Mouse (Mus musculus) left cerebral cortex, postnatal 14 days (tissue): ENCODE measurements at regions not wholly inside any gene's neighbourhood (a gene's known extent, or its start where the extent isn't known, plus 50 kb on each side); places are given as distances from the start of the nearest gene placed in this dataset.

Experiments
- DNase-seq, 2 experiments: peaks; one replicate each; pipeline ENCODE4 v3.0.0; 2021 to 2022; ENCODE audit warnings: low spot score in 2 of 2, mixed read lengths in 1 of 2
- intact Hi-C: fragments of 180-260 bp; cut with DNase I; formaldehyde crosslinking; loops from one replicate; pipeline ENCODE4 v1.15.1; 2025

DNA sequence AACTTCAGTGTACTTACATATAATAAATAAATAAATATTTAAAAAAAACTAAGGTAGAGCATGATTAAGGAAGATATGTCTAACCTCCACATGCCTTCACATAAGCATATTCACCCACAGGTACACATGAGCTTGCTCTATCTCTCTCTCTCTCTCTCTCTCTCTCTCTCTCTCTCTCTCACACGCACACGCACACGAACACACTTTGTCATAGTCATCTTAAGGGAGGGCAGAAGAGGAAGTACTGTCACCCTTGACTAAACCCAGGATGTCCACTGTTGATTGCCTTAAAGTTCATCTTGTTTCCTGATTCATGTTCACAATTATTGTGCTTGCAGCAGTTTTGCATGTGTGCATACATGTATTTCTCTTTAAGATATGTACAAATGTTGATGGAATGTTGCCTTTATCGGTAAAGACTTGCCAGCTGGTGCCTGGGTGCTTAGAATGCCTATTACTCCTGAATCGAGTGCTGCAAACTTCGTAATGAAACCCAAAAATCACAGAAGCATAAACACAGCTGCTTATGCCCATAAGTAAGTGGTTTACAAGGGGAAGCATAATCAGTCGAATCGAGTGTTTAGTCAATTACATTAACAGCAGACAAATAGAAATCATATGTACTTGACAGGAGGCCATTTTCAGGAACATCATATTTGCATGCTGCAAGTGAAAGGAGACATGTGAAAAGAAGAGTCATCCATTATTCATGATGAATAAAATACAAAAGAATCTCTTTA, 84.3 kb downstream of the Tmem168 start:
- DNase-seq = no peak
- intact Hi-C loops = no loop called here

- intact Hi-C loops = no loop called here
- no peak for DNase-seq
Measured at GRCm38 (mm10) chr6:13514126-13514525, 93.8 kb downstream of the Tmem168 start.

DNA sequence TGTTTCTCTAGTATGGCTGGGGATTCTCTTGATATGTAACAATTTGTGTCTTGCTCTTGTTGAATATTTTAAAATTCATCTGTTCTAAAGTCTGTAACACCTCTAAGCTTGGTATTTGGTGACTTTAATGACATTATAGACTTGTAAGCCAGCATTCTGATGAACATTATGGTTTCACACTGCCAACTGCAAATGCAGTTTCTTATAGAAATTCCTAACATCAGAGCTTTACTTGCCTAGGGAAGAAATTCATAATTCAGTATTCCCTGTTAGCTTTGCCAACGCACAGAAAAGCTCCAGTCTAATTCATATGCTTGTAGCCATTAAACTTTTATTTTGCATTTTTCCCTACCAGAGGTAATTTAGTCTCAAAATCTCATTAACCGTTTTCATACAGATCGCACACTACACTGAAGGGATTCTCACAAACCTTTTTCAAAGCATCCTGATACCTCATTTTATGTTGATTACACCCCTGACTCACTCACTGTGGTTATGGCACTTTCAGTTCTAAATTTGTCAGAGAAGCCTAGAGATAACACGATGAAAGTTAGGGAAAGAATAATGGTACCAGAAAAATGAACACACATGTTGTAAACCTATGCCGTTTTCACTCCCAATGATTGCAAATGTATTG, 131.3 kb downstream of the Tmem168 start:
- intact Hi-C loops = no loop called here
- DNase-seq = peak in 1 of 2 experiments; percentile 6

DNA sequence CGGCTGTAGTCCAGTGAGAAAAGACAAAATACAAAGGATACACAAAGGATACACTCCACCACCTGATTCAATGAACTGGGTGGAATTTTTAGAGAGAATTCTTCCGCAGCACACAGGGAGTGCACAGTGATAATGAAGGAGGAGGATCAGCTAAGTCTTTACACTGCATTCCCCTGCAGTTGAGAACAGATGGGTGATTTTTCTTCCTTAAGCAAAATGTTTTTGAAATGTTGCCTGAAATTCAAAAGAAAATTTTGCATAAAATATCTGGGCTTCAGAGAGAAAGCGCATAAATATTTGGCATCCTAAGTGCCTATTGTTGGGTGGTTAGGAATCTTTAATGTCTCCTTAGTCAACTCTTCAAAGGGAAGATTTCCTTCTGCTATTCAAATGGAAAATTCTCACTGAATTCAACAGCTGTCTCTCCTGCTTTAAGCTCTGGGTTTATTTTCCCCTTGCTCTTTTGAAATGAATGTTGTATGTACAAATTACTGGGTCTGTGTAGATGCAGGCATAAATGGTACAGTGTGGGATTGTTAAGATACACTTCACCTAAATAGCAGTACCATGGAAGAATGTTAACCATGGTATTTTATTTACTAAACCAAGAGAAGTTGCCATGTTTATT, 158.6 kb downstream of the Tmem168 start:
- peak; percentile 4 to 8 for DNase-seq
- intact Hi-C loops = no loop called here

DNA sequence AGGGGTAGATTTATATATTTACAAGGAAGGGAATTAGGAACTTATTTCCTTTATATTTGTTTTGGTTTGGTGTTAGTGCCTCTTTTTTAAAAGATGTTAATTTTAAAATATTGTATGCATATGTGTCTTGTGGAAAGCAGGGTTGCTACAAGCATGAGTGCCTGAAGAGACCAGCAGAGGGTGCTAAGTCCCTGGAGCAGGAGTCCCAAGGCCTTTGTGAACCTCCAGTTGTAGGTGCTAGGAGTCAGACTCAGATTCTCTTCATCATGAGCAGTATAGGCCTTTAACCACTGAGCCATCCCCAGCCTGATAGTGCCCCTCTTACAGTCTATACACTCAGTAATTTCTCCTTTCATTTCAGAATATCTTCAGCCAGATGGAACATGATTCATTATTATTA, 189.0 kb upstream of the Vwde start:
- intact Hi-C loops = no loop called here
- DNase-seq = peak in 1 of 2 experiments; percentile 13

DNA sequence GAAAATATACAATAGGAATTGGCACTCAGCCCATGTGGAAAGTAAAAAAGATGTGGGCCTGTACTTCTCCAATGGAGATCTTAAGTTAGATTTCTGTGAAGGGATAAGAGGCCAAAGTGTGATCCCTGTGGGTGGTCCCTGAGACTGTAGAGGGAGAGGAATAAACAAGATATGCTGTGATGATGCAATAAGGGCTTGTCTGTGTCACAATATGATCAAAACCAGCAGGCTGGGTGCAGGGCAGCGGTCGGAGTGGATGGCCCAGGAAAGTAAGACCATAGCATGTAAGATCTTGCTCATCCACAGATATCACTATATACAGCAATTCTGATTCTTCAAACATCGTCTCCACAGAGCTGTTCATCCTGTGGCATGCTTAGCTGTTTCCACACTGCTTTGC, 188.3 kb upstream of the Vwde start:
- intact Hi-C loops = no loop called here
- DNase-seq = no peak

GRCm38 (mm10) chr6:13384469-13384868, 159.7 kb upstream of the Vwde start:
- no peak for DNase-seq
- intact Hi-C loops = no loop called here

GRCm38 (mm10) chr6:13383211-13383610, 158.4 kb upstream of the Vwde start:
- intact Hi-C loops = no loop called here
- DNase-seq = no peak

DNA sequence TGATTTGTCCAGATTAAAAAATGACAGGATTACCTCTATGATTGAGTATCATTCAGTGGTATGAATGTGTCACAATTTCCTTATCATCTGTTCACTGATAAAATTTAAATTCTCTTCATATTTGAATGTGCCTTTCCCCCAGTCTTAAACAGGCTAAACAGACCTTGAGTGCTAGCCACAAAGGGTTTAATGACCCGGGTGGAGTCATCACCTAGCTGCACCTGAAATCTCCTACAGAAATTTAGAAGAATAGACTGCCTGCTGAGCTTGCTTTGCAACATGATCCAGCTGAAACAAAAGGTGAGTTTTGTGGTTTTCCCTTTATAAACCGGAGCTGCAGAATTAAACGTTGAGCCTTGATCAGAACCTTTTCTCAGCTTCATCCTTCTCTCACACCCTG, 156.1 kb upstream of the Vwde start:
- DNase-seq = no peak
- intact Hi-C loops = no loop called here

GRCm38 (mm10) chr6:13379727-13380126, 155.0 kb upstream of the Vwde start:
- intact Hi-C loops = no loop called here
- DNase-seq = peak in 1 of 2 experiments; percentile 5

DNA sequence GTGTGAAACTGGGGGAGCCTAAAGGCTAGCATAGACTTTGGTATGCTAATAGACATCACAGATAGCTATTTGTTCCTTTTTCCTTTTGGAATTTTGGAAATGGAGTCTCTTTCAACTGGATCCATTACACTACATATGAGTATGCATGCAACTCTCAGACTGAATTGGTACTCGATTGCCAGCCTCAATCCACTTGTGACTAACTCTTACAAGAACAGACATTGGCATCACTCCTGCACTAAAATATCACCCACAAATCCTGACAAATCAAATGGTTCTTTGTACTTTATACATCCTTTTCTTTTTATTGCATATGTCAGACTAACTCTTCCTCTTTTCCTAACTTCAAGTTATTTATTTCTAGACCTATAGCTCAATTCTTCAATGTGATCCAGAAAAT, 149.1 kb upstream of the Vwde start:
- no peak for DNase-seq
- intact Hi-C loops = no loop called here

DNA sequence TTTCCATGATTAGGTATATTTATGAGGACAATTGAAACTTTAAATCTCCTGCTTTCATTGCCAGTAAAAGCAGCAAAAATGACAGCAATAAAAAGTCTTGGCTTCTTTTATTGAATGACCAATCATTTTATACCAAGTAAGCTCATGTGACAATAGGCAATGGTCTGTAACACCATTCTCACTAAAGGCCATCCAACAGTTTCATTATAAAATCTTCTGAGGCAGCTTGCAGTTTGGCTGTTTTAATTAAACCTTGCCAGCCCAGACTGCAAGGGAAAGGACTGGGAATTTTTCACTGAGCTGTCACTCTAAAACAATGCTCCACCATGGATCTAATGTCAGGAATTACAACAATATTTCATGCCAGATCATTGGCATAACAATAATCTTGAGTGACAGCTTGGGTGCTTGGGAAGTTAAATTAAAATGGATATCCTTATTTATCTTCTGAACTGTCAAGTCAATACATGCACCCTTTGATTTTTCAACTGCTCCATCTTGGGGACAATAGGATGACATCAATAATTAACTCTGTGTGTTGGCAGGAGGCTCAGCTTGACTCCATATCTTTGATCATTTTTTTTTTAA, 145.0 kb upstream of the Vwde start:
- intact Hi-C loops = no loop called here
- DNase-seq = no peak
